Mouse (Mus musculus) thymus, adult 2 months (tissue): ENCODE results near the gene Crtc1. TPM values are rescaled to one million over a fixed set of nuclear protein-coding genes. Genes with fewer than 3 reads are reported as not detected.

Experiments used
- DNase-seq: peaks from one replicate; pipeline ENCODE4 v3.0.0; 2021
- H3K27ac ChIP-seq: fragments of 200-500 bp; 2 replicates; pipeline ENCODE4 v1.5.1; 2012; ENCODE audit warnings: low read length, control low read depth; ENCODE audit not compliant: control insufficient read depth, insufficient read depth
- H3K27me3 ChIP-seq: fragments of 200-500 bp; 2 replicates; pipeline ENCODE4 v1.6.1; 2012; ENCODE audit warnings: mild to moderate bottlenecking, low read length, moderate library complexity, mixed read lengths; ENCODE audit not compliant: control insufficient read depth, insufficient read depth
- H3K36me3 ChIP-seq: fragments of 200-500 bp; 2 replicates; pipeline ENCODE4 v1.6.1; 2012; ENCODE audit warnings: mild to moderate bottlenecking, low read length, moderate library complexity; ENCODE audit not compliant: control insufficient read depth, insufficient read depth
- H3K4me1 ChIP-seq: fragments of 200-500 bp; replicated peaks from 2 replicates; pipeline ENCODE4 v1.6.1; 2012; ENCODE audit warnings: low read length; ENCODE audit not compliant: control insufficient read depth, insufficient read depth
- H3K4me3 ChIP-seq: fragments of 200-500 bp; 2 replicates; pipeline ENCODE4 v1.5.1; 2012; ENCODE audit warnings: mild to moderate bottlenecking, low read length, control low read depth, moderate library complexity; ENCODE audit not compliant: control insufficient read depth, insufficient read depth
- CTCF ChIP-seq: fragments of 200-500 bp; IDR thresholded peaks from 2 replicates; pipeline ENCODE4 v1.5.1; 2012; ENCODE audit warnings: mild to moderate bottlenecking, control low read depth, low read length, moderate library complexity, borderline replicate concordance; ENCODE audit not compliant: control insufficient read depth, poor library complexity, insufficient read depth; ENCODE audit errors: extremely low read depth
- POLR2A ChIP-seq: fragments of 200-500 bp; IDR thresholded peaks from 2 replicates; pipeline ENCODE4 v1.6.1; 2012; ENCODE audit warnings: mild to moderate bottlenecking, low read length, control low read depth, moderate library complexity; ENCODE audit not compliant: control insufficient read depth, poor library complexity, insufficient read depth; ENCODE audit errors: extremely low read depth
- WGBS: fragments of 180-500 bp; shearing (Covaris S2); methylation state at CpG from one replicate; pipeline ENCODE4 v1.1.7; 2018; 5-methylcytosine and 5-hydroxymethylcytosine counted together
- polyA plus RNA-seq: library from polyadenylated mRNA; depleted of rRNA; stranded (reverse); fragments of >200 nt; gene quantifications from 2 replicates; pipeline ENCODE4 v1.2.3, GENCODE M21; 2012

Gene Crtc1
- polyA plus RNA-seq, 1 experiment = 43.9 TPM

DNA sequence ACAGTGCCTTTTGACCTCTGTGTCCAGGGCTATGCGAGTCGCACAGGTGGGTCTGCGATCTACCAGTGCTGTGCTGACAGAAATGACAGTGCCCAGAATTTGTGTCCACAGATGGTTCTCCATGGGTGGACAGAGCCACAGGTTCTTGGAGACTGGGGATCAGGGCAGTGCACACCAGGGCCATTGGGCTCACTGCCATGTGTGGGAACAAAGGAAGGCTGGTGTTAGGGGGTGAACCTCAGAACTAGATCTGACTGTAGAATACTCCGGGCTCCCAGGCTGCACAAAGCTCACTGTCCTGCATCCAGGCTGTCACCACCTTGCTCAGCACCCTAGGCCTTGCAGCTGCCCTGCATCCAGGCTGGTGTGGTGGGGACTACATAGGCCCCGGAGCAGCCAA lies 29.1 kb downstream of the Crtc1 start:
- TF ChIP-seq CTCF = no peak
- TF ChIP-seq POLR2A = no peak
- Histone ChIP-seq H3K27ac (no peak overlapping the region), H3K36me3 (no peaks in the 10 kb centered on the region), H3K4me3 (no peak overlapping the region), H3K4me1 (no peaks in the 10 kb centered on the region), H3K27me3 (no peaks in the 10 kb centered on the region)
- DNase-seq = no peak
- WGBS = 97% methylated on average over 5 of the region's 5 CpGs

GRCm38 (mm10) chr8:70409455-70409871 lies 29.9 kb downstream of the Crtc1 start:
- Histone ChIP-seq H3K4me3 (no peak overlapping the region), H3K27me3 (no peaks in the 10 kb centered on the region), H3K36me3 (no peaks in the 10 kb centered on the region), H3K4me1 (no peaks in the 10 kb centered on the region), H3K27ac (no peak overlapping the region)
- 60% methylated on average over 9 of the region's 9 CpGs for WGBS
- TF ChIP-seq POLR2A = no peak
- TF ChIP-seq CTCF = no peak
- no peak for DNase-seq

- no peaks in the 10 kb centered on the region for H3K4me1 ChIP-seq
- no peak for DNase-seq
- H3K36me3 ChIP-seq = no peaks in the 10 kb centered on the region
- no peak for TF ChIP-seq POLR2A
- TF ChIP-seq CTCF = no peak
- WGBS = 96% methylated on average over 10 of the region's 10 CpGs
- H3K4me3 ChIP-seq = no peak overlapping the region
- H3K27me3 ChIP-seq = no peaks in the 10 kb centered on the region
- H3K27ac ChIP-seq = no peak overlapping the region
Observed at GRCm38 (mm10) chr8:70409019-70409418, 30.4 kb downstream of the Crtc1 start.

DNA sequence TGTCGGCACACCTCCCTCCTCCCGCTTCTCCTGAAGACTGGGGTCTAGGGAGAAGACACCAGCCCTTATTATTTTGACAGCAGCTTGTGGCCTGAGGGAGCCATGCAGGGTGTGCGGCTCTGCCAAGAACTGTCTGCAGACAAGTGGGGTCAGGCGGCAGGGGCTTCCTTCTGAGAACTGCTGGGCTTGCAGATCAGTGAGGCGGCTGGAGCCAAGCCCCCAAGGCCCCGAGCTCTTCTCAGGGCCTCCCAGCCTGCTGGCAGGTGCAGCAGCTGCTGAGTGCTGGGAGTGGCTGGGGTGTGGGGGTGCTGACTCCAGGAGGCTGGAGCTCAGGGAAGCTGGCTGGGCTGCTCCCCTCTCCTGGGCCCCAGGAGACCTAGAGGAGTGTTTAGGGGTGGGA lies 31.1 kb downstream of the Crtc1 start:
- no peak for DNase-seq
- no peak overlapping the region for H3K4me3 ChIP-seq
- WGBS = 78% methylated on average over 6 of the region's 6 CpGs
- H3K4me1 ChIP-seq = no peaks in the 10 kb centered on the region
- H3K27ac ChIP-seq = no peak overlapping the region
- H3K27me3 ChIP-seq = no peaks in the 10 kb centered on the region
- H3K36me3 ChIP-seq = no peaks in the 10 kb centered on the region
- no peak for TF ChIP-seq CTCF
- TF ChIP-seq POLR2A = no peak

GRCm38 (mm10) chr8:70406427-70407069 lies 32.8 kb downstream of the Crtc1 start:
- H3K27me3 ChIP-seq = no peaks in the 10 kb centered on the region
- no peak overlapping the region for H3K27ac ChIP-seq
- H3K4me3 ChIP-seq = no peak overlapping the region
- TF ChIP-seq CTCF (no peak), POLR2A (no peak)
- H3K36me3 ChIP-seq = no peaks in the 10 kb centered on the region
- no peak for DNase-seq
- WGBS = 91% methylated on average over 11 of the region's 11 CpGs
- no peaks in the 10 kb centered on the region for H3K4me1 ChIP-seq

- Histone ChIP-seq H3K27me3 (no peaks in the 10 kb centered on the region), H3K4me1 (no peaks in the 10 kb centered on the region), H3K4me3 (no peak overlapping the region), H3K36me3 (no peaks in the 10 kb centered on the region), H3K27ac (no peak overlapping the region)
- no peak for TF ChIP-seq CTCF
- no peak for TF ChIP-seq POLR2A
- no peak for DNase-seq
- WGBS = 92% methylated on average over 7 of the region's 7 CpGs
Observed at GRCm38 (mm10) chr8:70405189-70405588, 34.2 kb downstream of the Crtc1 start.

- WGBS = 99% methylated on average over 3 of the region's 3 CpGs
- TF ChIP-seq POLR2A = no peak
- no peak for DNase-seq
- H3K4me3 ChIP-seq = no peak overlapping the region
- H3K27ac ChIP-seq = no peak overlapping the region
- no peaks in the 10 kb centered on the region for H3K27me3 ChIP-seq
- H3K36me3 ChIP-seq = no peaks in the 10 kb centered on the region
- no peaks in the 10 kb centered on the region for H3K4me1 ChIP-seq
Observed at GRCm38 (mm10) chr8:70404212-70404611, 35.2 kb downstream of the Crtc1 start.
